Mouse (Mus musculus) olfactory bulb, adult 2 months (tissue): ENCODE results near the gene Strbp. TPM values are rescaled to one million over a fixed set of nuclear protein-coding genes. Genes with fewer than 3 reads are reported as not detected.

Experiments
- H3K27ac ChIP-seq: fragments of 200-500 bp; 2 replicates; pipeline ENCODE4 v1.5.1; 2012; ENCODE audit warnings: low read depth, low read length; ENCODE audit not compliant: insufficient read depth
- H3K4me1 ChIP-seq: fragments of 200-500 bp; 2 replicates; pipeline ENCODE4 v1.6.1; 2012; ENCODE audit warnings: low read length; ENCODE audit not compliant: control insufficient read depth, insufficient read depth
- H3K4me3 ChIP-seq: fragments of 200-500 bp; 2 replicates; pipeline ENCODE4 v1.5.1; 2012; ENCODE audit warnings: mild to moderate bottlenecking, low read depth, low read length, moderate library complexity; ENCODE audit not compliant: insufficient read depth
- CTCF ChIP-seq: fragments of 200-500 bp; IDR thresholded peaks from 2 replicates; pipeline ENCODE4 v1.5.1; 2012; ENCODE audit warnings: low read depth, mild to moderate bottlenecking, low read length, moderate library complexity; ENCODE audit not compliant: insufficient read depth
- POLR2A ChIP-seq: fragments of 200-500 bp; IDR thresholded peaks from 2 replicates; pipeline ENCODE4 v1.6.1; 2012; ENCODE audit warnings: mild to moderate bottlenecking, low read depth, low read length, moderate library complexity; ENCODE audit not compliant: insufficient read depth
- WGBS: fragments of 180-500 bp; shearing (Covaris S2); methylation state at CpG from one replicate; pipeline ENCODE4 v1.1.7; 2018; 5-methylcytosine and 5-hydroxymethylcytosine counted together
- polyA plus RNA-seq: library from polyadenylated mRNA; stranded (reverse); fragments of >200 nt; gene quantifications from 2 replicates; pipeline ENCODE4 v1.2.4, GENCODE M21; 2012; ENCODE audit warnings: low replicate concordance; ENCODE audit not compliant: missing spikeins, insufficient read depth, insufficient read length

The Strbp gene
- polyA plus RNA-seq, 1 experiment = 584 TPM

DNA sequence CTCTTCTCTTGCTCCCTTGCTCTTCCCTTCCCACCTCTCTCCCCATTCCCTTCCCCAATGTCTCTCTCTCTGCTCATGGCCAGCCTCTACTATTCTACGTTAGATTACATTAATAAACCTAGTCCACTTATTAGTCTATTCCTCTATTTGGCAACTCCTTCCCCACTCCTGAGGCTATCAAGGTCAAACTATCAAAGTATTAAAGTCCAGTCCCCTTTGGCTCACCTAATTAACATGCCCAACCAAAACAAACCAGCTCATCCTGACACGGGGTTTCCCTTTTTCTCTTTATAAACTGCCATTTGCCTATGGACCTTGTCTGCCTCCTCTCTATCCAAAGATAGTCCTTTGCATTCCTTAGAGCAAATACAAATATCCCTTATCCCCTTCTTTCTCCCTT, 54.1 kb downstream of the Strbp start:
- 81% methylated on average over 2 of the region's 2 CpGs for WGBS
- TF ChIP-seq POLR2A (no peak), CTCF (no peak)
- no peak overlapping the region for H3K27ac ChIP-seq
- no peaks in the 10 kb centered on the region for H3K4me1 ChIP-seq
- no peak overlapping the region for H3K4me3 ChIP-seq

DNA sequence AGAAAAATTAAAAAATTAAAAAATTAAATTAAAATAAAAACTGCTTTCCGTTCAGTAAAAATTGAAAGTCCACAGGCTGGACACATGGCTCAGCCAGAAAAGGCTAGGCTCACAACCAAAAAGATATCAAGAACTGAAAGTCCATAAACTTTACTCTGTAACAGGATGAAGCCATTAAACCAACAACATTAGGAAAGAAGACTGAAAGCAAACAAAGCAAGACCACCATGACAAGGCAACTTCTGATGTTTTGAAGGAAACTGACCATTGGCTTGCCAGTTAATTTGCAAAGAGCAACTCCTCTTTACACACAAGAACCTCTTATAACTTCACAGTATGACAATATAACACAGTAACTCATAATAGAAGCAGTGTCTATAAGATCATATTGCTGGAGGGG, 54.7 kb downstream of the Strbp start:
- Histone ChIP-seq H3K4me3 (no peak overlapping the region), H3K27ac (no peak overlapping the region), H3K4me1 (no peaks in the 10 kb centered on the region)
- 92% methylated on average over 1 of the region's 1 CpGs for WGBS
- no peak for TF ChIP-seq CTCF
- no peak for TF ChIP-seq POLR2A

DNA sequence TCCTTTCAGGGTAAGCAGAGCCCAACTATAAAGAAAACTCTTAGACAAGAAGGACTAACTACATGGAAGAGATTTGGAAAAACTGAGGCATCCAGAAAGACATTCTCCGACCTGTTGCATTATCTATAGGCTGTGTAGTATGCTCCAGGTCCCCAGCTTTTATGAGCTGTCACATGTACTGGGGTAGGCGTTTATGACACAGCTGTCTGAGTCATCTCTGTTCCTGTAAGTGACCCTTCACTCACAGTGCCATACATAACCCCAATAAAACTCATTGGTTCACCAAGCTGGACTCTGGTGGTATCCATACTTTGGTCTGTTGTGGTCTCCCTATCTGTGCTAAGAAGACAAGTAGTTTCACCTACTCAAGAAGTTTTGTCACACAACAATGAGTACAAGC, 80.3 kb downstream of the Strbp start:
- TF ChIP-seq CTCF = no peak
- no peak for TF ChIP-seq POLR2A
- WGBS = 89% methylated on average over 2 of the region's 2 CpGs
- no peaks in the 10 kb centered on the region for H3K4me1 ChIP-seq

DNA sequence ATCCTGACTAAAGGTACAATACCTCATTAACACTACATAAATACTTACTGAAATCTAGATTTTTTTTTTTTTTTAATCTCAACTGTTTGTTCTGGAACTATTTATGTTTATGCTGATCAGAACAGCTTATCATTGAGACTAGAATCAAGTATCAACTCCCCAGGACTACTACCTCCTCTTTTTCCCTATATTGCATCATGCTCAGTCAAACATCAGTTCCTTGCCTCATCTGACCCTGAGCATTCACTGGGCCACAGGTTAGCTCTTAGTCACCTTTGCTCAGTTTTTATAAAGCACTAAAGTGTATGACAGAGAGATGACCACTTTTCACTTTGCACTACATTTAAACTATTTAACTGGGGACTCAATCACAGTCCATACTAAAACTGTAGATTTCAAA, 115.7 kb downstream of the Strbp start:
- TF ChIP-seq POLR2A (no peak), CTCF (no peak)
- H3K27ac ChIP-seq = no peak overlapping the region
- H3K4me3 ChIP-seq = no peak overlapping the region
- H3K4me1 ChIP-seq = no peaks in the 10 kb centered on the region

More for the DNA sequence above, 80.3 kb downstream of the Strbp start:
- Histone ChIP-seq H3K4me3 (no peak overlapping the region), H3K27ac (no peak overlapping the region)

DNA sequence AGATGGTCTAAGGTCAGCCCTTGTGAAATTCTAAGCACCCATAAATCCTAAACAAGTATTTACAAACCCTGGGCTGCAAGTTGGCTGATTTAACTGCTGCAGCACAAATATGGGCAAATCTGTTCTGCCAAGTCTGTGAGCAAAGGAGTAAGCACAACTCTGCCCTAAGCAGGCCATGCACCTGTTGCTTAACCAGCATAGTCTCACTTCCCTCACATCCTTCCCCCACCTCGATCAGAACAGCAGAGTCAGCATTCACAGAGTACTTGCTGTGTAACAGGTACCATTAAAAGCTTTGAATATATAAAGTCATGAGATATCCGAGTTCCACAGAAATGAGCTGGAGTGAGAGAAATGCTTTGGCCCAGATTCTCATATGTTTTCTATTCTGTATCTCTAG, 125.5 kb downstream of the Strbp start:
- Histone ChIP-seq H3K4me3 (no peak overlapping the region), H3K27ac (no peak overlapping the region), H3K4me1 (no peaks in the 10 kb centered on the region)
- TF ChIP-seq CTCF = no peak
- TF ChIP-seq POLR2A = no peak
- 81% methylated on average over 2 of the region's 2 CpGs for WGBS

DNA sequence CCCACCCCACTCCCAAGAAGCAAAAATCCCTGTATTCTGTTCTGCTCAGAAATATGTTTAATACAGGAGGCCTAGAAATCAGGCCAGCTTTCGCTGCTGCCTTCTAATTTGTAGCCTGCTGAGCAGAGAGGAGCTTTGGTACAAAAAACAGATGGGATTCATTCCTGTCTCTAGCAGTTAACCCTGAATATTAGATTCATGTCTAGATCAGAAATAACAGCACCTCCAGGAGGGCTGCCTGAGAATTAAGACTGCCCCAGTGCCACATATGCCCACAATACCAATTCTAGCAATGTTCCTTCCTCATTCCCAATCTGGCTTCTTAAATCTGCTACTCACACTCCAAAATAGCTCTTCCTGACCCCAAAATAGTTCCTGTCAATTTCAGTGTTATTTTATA, 127.0 kb downstream of the Strbp start:
- 68% methylated on average over 1 of the region's 1 CpGs for WGBS
- Histone ChIP-seq H3K4me3 (no peak overlapping the region), H3K27ac (no peak overlapping the region), H3K4me1 (no peaks in the 10 kb centered on the region)
- TF ChIP-seq POLR2A (no peak), CTCF (no peak)

DNA sequence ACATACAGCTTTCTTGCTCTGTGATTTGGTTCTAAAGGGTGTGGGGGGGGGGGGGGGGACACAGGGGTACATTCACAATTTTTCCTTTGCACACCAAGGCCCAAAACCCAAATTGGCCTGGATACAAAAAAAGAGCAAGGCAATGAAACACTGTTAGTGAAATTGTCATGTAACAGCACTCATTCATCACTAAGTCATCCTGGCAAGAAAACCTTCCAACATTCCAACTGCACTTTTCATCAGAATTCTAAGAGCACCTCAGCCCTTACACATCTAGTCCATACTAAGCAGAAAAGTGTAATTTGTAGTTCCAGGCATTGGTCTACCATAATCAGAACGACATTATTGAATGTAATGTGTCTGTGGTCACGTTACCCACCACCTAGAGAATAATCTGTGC, 131.5 kb downstream of the Strbp start:
- Histone ChIP-seq H3K4me1 (no peaks in the 10 kb centered on the region), H3K27ac (no peak overlapping the region), H3K4me3 (no peak overlapping the region)
- 85% methylated on average over 2 of the region's 2 CpGs for WGBS
- no peak for TF ChIP-seq CTCF
- no peak for TF ChIP-seq POLR2A

DNA sequence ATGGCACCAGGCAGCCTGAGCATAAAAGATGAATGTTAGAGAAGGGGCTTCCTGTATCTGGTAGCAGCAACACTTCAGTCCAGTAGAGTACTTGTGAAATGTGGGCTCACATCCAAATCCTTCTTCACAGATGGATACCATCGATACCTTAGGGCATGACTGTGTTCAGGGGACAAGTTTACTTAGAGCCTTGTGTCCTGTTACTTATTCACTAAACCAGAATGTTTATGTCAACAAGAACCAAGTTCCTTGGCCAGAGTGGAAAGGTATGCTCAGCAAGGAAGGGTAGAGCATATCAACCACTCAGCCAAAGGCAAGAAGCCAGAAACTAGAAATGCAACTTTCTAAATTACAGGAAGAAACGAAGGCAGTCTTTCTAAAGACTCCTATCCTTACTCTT, 133.0 kb downstream of the Strbp start:
- WGBS = 55% methylated on average over 2 of the region's 2 CpGs
- H3K4me1 ChIP-seq = no peaks in the 10 kb centered on the region
- TF ChIP-seq POLR2A (no peak), CTCF (no peak)
- H3K27ac ChIP-seq = no peak overlapping the region
- no peak overlapping the region for H3K4me3 ChIP-seq

DNA sequence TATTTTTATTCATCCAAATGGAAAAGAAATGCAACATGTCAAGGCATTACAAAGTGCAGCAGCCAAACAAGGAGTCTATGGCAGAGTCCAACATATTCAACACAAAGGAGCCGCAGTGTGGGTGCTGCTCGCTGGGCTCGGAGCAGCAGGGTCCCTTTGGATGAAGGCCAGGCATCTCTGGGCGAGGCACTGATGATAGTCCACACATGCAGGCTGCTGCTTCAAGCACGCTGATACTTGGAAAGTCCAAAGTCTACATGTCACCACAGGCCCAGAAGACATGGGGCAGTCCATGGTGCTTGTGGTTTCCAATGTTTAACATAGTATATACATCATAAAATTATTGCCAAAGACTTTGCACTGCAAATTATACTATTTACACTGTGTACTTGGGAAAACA, 133.8 kb downstream of the Strbp start:
- H3K27ac ChIP-seq = no peak overlapping the region
- no peak overlapping the region for H3K4me3 ChIP-seq
- TF ChIP-seq POLR2A = no peak
- no peak for TF ChIP-seq CTCF
- H3K4me1 ChIP-seq = no peaks in the 10 kb centered on the region
- 27% methylated on average over 5 of the region's 5 CpGs for WGBS

DNA sequence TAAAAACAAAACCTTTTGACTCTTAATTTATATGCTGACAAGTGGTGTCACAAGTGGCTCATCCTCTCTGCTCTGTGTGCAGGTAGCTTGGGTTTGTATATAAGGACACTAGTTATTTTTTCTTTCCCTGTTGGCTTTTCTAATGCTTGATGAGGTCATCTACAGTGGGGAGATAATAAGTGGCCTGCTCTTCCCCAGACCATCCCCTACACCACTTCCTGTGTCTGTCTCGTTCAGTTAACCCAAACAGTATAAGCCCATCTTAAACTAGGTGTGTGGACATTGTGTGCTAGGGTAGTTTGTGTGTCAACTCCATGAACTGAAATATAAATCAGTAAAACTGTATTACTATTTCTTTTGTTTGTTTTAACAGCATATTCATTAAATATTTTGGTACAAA, 137.6 kb downstream of the Strbp start:
- TF ChIP-seq CTCF (no peak), POLR2A (no peak)
- Histone ChIP-seq H3K4me3 (no peak overlapping the region), H3K27ac (no peak overlapping the region), H3K4me1 (no peaks in the 10 kb centered on the region)
- 76% methylated on average over 1 of the region's 1 CpGs for WGBS

DNA sequence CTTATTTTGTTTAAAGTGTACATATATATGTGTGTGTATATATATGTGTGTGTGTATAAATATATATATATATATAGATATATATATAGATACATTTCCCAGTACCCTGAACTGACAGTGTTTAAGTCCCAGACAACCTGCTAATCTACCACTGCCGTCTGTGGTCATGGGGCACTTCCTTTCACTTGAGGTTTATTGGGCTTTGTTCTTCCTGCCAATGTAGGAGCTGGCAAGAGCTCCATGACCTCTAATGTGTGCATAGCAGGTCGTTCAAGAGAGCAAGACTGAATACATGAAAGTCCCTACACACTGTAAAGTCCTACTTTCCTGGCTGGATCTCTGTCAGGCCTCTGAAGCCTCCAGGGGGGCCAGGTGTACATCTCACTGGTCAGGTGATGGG, 138.1 kb downstream of the Strbp start:
- no peaks in the 10 kb centered on the region for H3K4me1 ChIP-seq
- WGBS = 20% methylated on average over 2 of the region's 2 CpGs
- TF ChIP-seq POLR2A (no peak), CTCF (no peak)
- no peak overlapping the region for H3K27ac ChIP-seq
- H3K4me3 ChIP-seq = no peak overlapping the region
